In the genomic region with DNA sequence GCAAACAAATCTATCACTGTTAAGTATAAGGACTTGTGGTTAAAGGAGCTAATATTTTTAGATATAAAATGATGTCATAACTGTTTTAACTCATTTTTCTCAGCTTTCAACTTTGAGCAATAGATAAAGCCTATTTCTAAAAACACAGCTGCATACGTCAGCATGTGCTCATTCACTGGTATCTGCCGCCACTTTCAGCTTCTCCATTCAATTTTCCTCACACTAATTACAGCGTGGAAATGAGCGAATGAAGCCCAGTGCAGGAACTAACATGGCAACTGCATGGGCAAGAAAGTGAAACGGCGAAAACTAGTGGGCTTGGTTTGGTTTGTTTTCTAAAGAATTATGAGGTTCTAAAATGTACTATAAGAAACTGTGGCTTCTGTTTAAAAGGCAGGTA, we compare ENCODE assay signal across 10 mouse cellular contexts. TPM values are rescaled to one million over a fixed set of nuclear protein-coding genes. Genes with fewer than 3 reads are reported as not detected.
DNase-seq lines count a peak whose midpoint lies in the region; ATAC-seq lines count a peak whose summit lies in the region.
"Had no signal": no experiment of that assay in that cellular context is flagged by ENCODE, and none has a peak within 500 bp of the region (broad histone marks: within the 10 kb centered on the region; RNA-seq: fewer than 3 reads in every experiment).

No protein-coding gene starts in this region.

- peak overlapping the region; percentile 42; the same call in 1 of the 2 replicates for H3K27ac ChIP-seq in heart, embryonic 16.5 days (ENCODE audit: low read length)
- no peak overlapping the region for H3K27ac ChIP-seq in embryonic facial prominence, embryonic 15.5 days (replicated peaks)
- H3K27ac ChIP-seq in intestine, embryonic 15.5 days = no peak overlapping the region
- no peak overlapping the region for H3K27ac ChIP-seq in neural tube, embryonic 14.5 days (ENCODE audit: low read depth, low read length)

- no peak for DNase-seq in heart, adult 11 months
- DNase-seq in left cerebral cortex, adult 9 months (ENCODE audit: low spot score in 2 of 2) = no peak
- DNase-seq: spleen, adult 18-20 months had no signal

- 32% methylated on average over 6 of the region's 6 CpGs for WGBS in heart, embryonic 16.5 days
- WGBS in embryonic facial prominence, embryonic 15.5 days = 42% methylated on average over 6 of the region's 6 CpGs
- 51% methylated on average over 6 of the region's 6 CpGs for WGBS in intestine, embryonic 15.5 days
- 29% methylated on average over 6 of the region's 6 CpGs for WGBS in neural tube, embryonic 14.5 days

- no peak for ATAC-seq in heart, embryonic 16.5 days (replicated peaks; ENCODE audit: extremely low read depth, insufficient read depth, low FRiP score)
- ATAC-seq in embryonic facial prominence, embryonic 15.5 days (ENCODE audit: insufficient number of reproducible peaks, low FRiP score, low TSS enrichment, low read depth) = no peak
- ATAC-seq in intestine, embryonic 15.5 days = no peak
- ATAC-seq in neural tube, embryonic 14.5 days (ENCODE audit: low read depth) = no peak
- ATAC-seq in cerebellum, adult (ENCODE audit: insufficient number of reproducible peaks, low FRiP score, low TSS enrichment) = no peak
- no peak for ATAC-seq in granulocyte monocyte progenitor cell, adult 5-6 weeks (replicated peaks; ENCODE audit: poor library complexity, severe bottlenecking)
- ATAC-seq: CD4-positive, CD25-positive, alpha-beta regulatory T cell, adult 4 months had no signal

- peak overlapping the region; percentile 62 for H3K4me2 ChIP-seq in heart, embryonic 16.5 days (ENCODE audit: low read depth, low read length)
- peak overlapping the region; percentile 32 for H3K4me2 ChIP-seq in embryonic facial prominence, embryonic 15.5 days (replicated peaks)
- H3K4me2 ChIP-seq in intestine, embryonic 15.5 days (replicated peaks) = peak overlapping the region; percentile 52
- H3K4me2 ChIP-seq in neural tube, embryonic 14.5 days (ENCODE audit: low read depth, low read length) = peak overlapping the region; percentile 45; the same call in 1 of the 2 replicates

- H3K36me3 ChIP-seq in heart, embryonic 16.5 days (ENCODE audit: control insufficient read depth, insufficient read depth) = no peaks in the 10 kb centered on the region
- H3K36me3 ChIP-seq in embryonic facial prominence, embryonic 15.5 days = no peaks in the 10 kb centered on the region
- no peaks in the 10 kb centered on the region for H3K36me3 ChIP-seq in intestine, embryonic 15.5 days
- H3K36me3 ChIP-seq in neural tube, embryonic 14.5 days (ENCODE audit: control insufficient read depth, insufficient read depth, low read length) = no peaks in the 10 kb centered on the region

- no peaks in the 10 kb centered on the region for H3K9me3 ChIP-seq in heart, embryonic 16.5 days (replicated peaks; ENCODE audit: control insufficient read depth, low read length)
- H3K9me3 ChIP-seq in embryonic facial prominence, embryonic 15.5 days (replicated peaks) = no peaks in the 10 kb centered on the region
- H3K9me3 ChIP-seq in intestine, embryonic 15.5 days = no peaks in the 10 kb centered on the region
- H3K9me3 ChIP-seq in neural tube, embryonic 14.5 days (ENCODE audit: control insufficient read depth, low read length) = no peaks in the 10 kb centered on the region

- peak overlapping the region; percentile 66 for H3K4me3 ChIP-seq in heart, embryonic 16.5 days (ENCODE audit: low read length)
- H3K4me3 ChIP-seq in embryonic facial prominence, embryonic 15.5 days (replicated peaks) = peak overlapping the region; percentile 55
- peak overlapping the region; percentile 50 for H3K4me3 ChIP-seq in intestine, embryonic 15.5 days (replicated peaks)
- H3K4me3 ChIP-seq in neural tube, embryonic 14.5 days (ENCODE audit: low read depth, low read length) = peak overlapping the region; percentile 53

- no peaks in the 10 kb centered on the region for H3K27me3 ChIP-seq in heart, embryonic 16.5 days (ENCODE audit: control insufficient read depth, insufficient read depth, low read length)
- no peaks in the 10 kb centered on the region for H3K27me3 ChIP-seq in embryonic facial prominence, embryonic 15.5 days
- H3K27me3 ChIP-seq in intestine, embryonic 15.5 days (replicated peaks) = no peaks in the 10 kb centered on the region
- no peaks in the 10 kb centered on the region for H3K27me3 ChIP-seq in neural tube, embryonic 14.5 days (ENCODE audit: control insufficient read depth, insufficient read depth, low read length)

- peak overlapping the region; percentile 80; the same call in 1 of the 2 replicates for H3K9ac ChIP-seq in heart, embryonic 16.5 days (ENCODE audit: low read length)
- no peak overlapping the region for H3K9ac ChIP-seq in embryonic facial prominence, embryonic 15.5 days
- no peak overlapping the region for H3K9ac ChIP-seq in intestine, embryonic 15.5 days
- no peak overlapping the region for H3K9ac ChIP-seq in neural tube, embryonic 14.5 days (replicated peaks; ENCODE audit: low read depth, low read length)

- no peaks in the 10 kb centered on the region for H3K4me1 ChIP-seq in heart, embryonic 16.5 days (ENCODE audit: control insufficient read depth, insufficient read depth, low read length)
- H3K4me1 ChIP-seq in embryonic facial prominence, embryonic 15.5 days = no peaks in the 10 kb centered on the region
- no peaks in the 10 kb centered on the region for H3K4me1 ChIP-seq in intestine, embryonic 15.5 days (replicated peaks)
- no peaks in the 10 kb centered on the region for H3K4me1 ChIP-seq in neural tube, embryonic 14.5 days (ENCODE audit: control insufficient read depth, insufficient read depth, low read length)

RNA-seq across cellular contexts. Expression of a gene that starts 1.4 kb away (rescaled TPM):
- 73.3 and 79.9 TPM in 2 replicates for polyA plus RNA-seq in heart, embryonic 16.5 days (2015; fragmentation: Nextera tagmentation; extraction: Ambion mirVana)
- polyA plus RNA-seq in embryonic facial prominence, embryonic 15.5 days (2015; fragmentation: Nextera tagmentation; extraction: Ambion mirVana) = 75.1 and 87.8 TPM in 2 replicates
- 38.4 and 44.6 TPM in 2 replicates for polyA plus RNA-seq in intestine, embryonic 15.5 days (2015; fragmentation: Nextera tagmentation; extraction: Ambion mirVana)
- polyA plus RNA-seq in neural tube, embryonic 14.5 days (2014; fragmentation: Nextera tagmentation; extraction: Ambion mirVana) = 148 and 161 TPM in 2 replicates
- not detected in 2 replicates for total RNA-seq in granulocyte monocyte progenitor cell, adult 5-6 weeks (2014; fragmentation: Nextera tagmentation)
- total RNA-seq in granulocyte monocyte progenitor cell, adult 5-6 weeks (2017) = not detected in 2 replicates
- polyA plus RNA-seq: CD4-positive, CD25-positive, alpha-beta regulatory T cell, adult 4 months had no signal
